Mouse (Mus musculus) lung, embryonic 14.5 days (tissue): Measurements from ENCODE around the gene Foxp1. TPM values are rescaled to one million over a fixed set of nuclear protein-coding genes. Genes with fewer than 3 reads are reported as not detected.

Experiments used
- ATAC-seq: fragments of 200-750 bp; cut with Nextera tagmentation; 2 replicates; pipeline ENCODE4 v1.8.0; 2017; ENCODE audit warnings: mild to moderate bottlenecking, moderate TSS enrichment, moderate library complexity; ENCODE audit not compliant: insufficient read depth
- DNase-seq: peaks from one replicate; pipeline ENCODE4 v3.0.0-alpha.2; 2015
- H3K27ac ChIP-seq: fragments of 300-500 bp; sonication (generic); 2 replicates; pipeline ENCODE4 v1.5.1; 2014; ENCODE audit warnings: low read depth, mild to moderate bottlenecking, moderate library complexity
- H3K27me3 ChIP-seq: fragments of 300-500 bp; sonication (generic); 2 replicates; pipeline ENCODE4 v1.6.1; 2014; ENCODE audit warnings: low read length, control low read depth; ENCODE audit not compliant: insufficient read depth
- H3K36me3 ChIP-seq: fragments of 300-500 bp; sonication (generic); 2 replicates; pipeline ENCODE4 v1.6.1; 2014; ENCODE audit warnings: control low read depth; ENCODE audit not compliant: insufficient read depth
- H3K4me1 ChIP-seq: fragments of 300-500 bp; sonication (generic); 2 replicates; pipeline ENCODE4 v1.6.1; 2014; ENCODE audit warnings: antibody characterized with exemption, control low read depth; ENCODE audit not compliant: insufficient read depth
- H3K4me2 ChIP-seq: fragments of 300-500 bp; sonication (generic); 2 replicates; pipeline ENCODE4 v1.6.1; 2014; ENCODE audit warnings: mild to moderate bottlenecking
- H3K4me3 ChIP-seq: fragments of 300-500 bp; sonication (generic); 2 replicates; pipeline ENCODE4 v1.5.1; 2014; ENCODE audit warnings: low read depth, low read length
- H3K9ac ChIP-seq: fragments of 300-500 bp; sonication (generic); 2 replicates; pipeline ENCODE4 v1.6.1; 2014
- H3K9me3 ChIP-seq: fragments of 300-500 bp; sonication (generic); 2 replicates; pipeline ENCODE4 v1.6.1; 2016; ENCODE audit warnings: low read depth, low read length, control low read depth
- CTCF ChIP-seq: IDR thresholded peaks from 2 replicates; pipeline ENCODE4 v1.5.1; 2016; ENCODE audit warnings: antibody characterized with exemption, low read depth
- WGBS: fragments of 180-500 bp; shearing (Covaris S2); extraction: QIAGEN DNeasy Blood & Tissue Kit; methylation state at CpG from one replicate; pipeline ENCODE4 v1.1.7; 2014; 5-methylcytosine and 5-hydroxymethylcytosine counted together
- polyA plus RNA-seq: library from polyadenylated mRNA; unstranded; fragments of >200 nt; fragmentation: Nextera tagmentation; extraction: Ambion mirVana; gene quantifications from 2 replicates; pipeline ENCODE4 v1.2.1, GENCODE M21; 2014

Gene Foxp1
- polyA plus RNA-seq, 1 experiment from 2014 or later = 111 TPM

DNA sequence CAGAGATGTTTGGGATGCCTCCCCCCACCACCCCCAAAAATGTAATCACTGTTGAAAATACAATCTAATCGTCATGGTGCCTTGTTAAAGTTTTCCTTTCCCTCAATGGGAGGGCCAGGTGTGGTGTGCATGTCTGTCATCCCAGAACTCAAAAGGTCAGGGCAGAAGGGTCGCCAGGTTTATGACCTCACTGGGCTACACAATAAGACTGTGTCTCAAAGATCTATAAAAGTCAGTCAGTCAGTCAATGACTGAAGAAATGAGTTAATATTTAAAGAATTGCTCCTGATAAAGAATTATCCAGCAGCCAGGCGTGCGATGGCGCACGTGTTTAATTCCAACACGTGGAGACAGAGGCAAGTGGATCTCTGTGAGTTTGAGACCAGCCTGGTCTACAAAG lies 377.5 kb downstream of the Foxp1 start:
- WGBS = 75% methylated on average over 7 of the region's 7 CpGs
- DNase-seq = no peak
- Histone ChIP-seq H3K9me3 (no peaks in the 10 kb centered on the region), H3K4me1 (0 out of 2 replicates have a peak, but pooled peaks cover 5% of the 10 kb centered on the region), H3K9ac (no peak overlapping the region), H3K36me3 (no peaks in the 10 kb centered on the region), H3K27me3 (no peaks in the 10 kb centered on the region), H3K27ac (no peak overlapping the region), H3K4me2 (no peak overlapping the region), H3K4me3 (no peak overlapping the region)
- TF ChIP-seq CTCF = no peak
- no peak for ATAC-seq

DNA sequence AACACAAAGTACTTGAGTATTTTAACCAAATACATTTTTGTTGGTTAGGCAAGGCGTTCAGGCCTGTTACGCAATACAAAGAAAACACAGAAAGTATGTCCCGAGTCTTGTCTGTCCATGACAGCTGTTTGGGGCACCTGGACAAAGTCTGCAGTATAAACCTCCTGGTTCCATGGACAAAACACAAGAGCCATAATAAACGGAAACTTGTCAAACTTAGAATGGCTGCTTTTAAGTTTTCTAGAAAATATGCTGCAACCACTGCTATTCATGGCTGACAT lies 378.8 kb downstream of the Foxp1 start:
- TF ChIP-seq CTCF = no peak
- DNase-seq (no peak), ATAC-seq (no peak)
- 0 out of 2 replicates have a peak, but pooled peaks cover 5% of the 10 kb centered on the region for H3K4me1 ChIP-seq
- H3K27ac ChIP-seq = no peak overlapping the region
- H3K36me3 ChIP-seq = no peaks in the 10 kb centered on the region
- no peak overlapping the region for H3K9ac ChIP-seq
- no peak overlapping the region for H3K4me2 ChIP-seq
- H3K27me3 ChIP-seq = no peaks in the 10 kb centered on the region
- no peak overlapping the region for H3K4me3 ChIP-seq
- WGBS = 46% methylated on average over 4 of the region's 4 CpGs
- no peaks in the 10 kb centered on the region for H3K9me3 ChIP-seq

DNA sequence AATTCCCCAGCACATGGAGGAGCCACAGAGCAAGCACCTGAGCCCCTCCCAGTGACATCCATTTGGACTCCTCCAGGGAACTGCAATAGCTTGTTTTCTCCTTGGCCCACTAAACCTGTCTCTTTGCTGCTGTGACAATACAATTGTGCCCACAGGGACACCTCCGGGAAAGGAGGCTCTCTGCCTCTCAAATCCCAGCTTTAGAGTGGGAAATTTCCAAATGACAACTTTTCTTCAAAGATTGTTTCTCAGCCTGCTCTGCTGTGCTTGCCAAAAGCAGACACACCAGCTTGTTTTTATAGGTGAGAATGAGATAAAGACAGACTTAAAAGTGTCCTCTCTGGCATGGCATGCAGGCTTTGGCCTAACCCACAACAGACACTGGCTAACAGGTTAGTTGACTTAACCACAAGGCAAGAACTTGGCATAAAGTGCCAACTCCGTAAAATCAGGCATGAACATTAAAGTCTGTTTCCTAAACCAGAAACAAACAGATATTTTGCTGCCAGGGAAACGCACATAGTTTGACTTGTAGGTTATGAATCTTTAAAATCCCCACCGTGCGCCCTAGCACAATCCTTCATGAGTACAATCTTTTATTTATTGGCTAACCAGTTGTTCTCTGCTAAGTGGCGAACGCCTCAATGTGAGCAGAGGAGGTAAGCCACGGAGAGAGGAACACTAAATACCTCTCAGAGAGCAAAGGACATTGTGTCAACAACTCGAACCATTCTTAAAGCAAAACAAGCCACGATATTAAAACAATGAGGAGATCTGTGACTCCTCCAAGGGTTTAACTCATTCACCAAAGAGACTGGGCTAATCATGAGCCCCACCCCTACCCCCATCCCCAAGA lies 379.4 kb downstream of the Foxp1 start:
- DNase-seq (no peak), ATAC-seq (no peak)
- Histone ChIP-seq H3K27me3 (no peaks in the 10 kb centered on the region), H3K9me3 (no peaks in the 10 kb centered on the region), H3K36me3 (no peaks in the 10 kb centered on the region), H3K4me1 (0 out of 2 replicates have a peak, but pooled peaks cover 5% of the 10 kb centered on the region), H3K9ac (no peak overlapping the region), H3K4me3 (no peak overlapping the region), H3K4me2 (no peak overlapping the region), H3K27ac (peak overlapping the region; percentile 24; the same call in 1 of the 2 replicates)
- WGBS = 58% methylated on average over 10 of the region's 10 CpGs
- TF ChIP-seq CTCF = no peak

DNA sequence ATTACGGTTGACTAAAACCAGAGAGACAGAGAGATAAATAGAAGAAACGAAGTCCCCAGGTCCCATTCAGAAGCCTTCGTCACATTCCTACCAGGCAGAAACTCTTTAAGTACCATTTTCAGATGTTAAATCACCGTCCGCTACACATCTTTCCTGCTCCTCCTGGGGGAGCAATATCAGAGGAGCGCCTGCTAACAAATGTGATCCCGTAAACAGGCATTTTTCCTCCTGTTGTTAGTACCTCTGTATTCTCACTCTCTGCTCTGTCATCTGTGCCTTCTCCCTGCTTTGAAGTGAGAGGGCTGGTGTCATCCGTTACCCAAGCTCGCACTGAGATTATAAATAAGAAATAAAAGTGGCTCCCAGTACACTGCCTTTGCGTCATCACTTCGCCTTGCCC lies 384.5 kb downstream of the Foxp1 start:
- TF ChIP-seq CTCF = no peak
- H3K27ac ChIP-seq = no peak overlapping the region
- no peak for DNase-seq
- no peak for ATAC-seq
- H3K9me3 ChIP-seq = no peaks in the 10 kb centered on the region
- no peaks in the 10 kb centered on the region for H3K27me3 ChIP-seq
- WGBS = 52% methylated on average over 11 of the region's 11 CpGs
- H3K4me2 ChIP-seq = no peak overlapping the region
- no peaks in the 10 kb centered on the region for H3K36me3 ChIP-seq
- H3K9ac ChIP-seq = no peak overlapping the region
- no peak overlapping the region for H3K4me3 ChIP-seq
- H3K4me1 ChIP-seq = peaks cover 10% of the 10 kb centered on the region

DNA sequence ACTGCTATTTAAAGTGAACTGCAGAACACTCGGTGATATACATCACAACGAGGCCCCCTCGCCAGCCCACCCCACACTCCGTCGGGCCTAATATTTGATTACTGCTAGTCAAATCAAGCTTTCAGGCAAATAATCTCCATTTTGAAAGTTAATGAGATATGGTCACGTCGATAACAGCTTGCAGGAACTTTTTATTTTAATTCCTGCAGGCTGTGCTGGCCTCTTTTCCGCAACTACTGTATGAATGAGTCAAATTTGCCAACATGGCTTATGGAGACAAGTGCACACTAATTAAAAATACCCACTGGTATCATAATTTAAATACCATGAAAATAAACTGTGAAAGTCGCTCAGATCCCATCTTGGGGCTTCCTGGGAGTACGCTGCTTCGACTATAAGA lies 385.4 kb downstream of the Foxp1 start:
- no peak overlapping the region for H3K4me3 ChIP-seq
- no peaks in the 10 kb centered on the region for H3K36me3 ChIP-seq
- H3K4me2 ChIP-seq = no peak overlapping the region
- no peak for TF ChIP-seq CTCF
- ATAC-seq (no peak), DNase-seq (no peak)
- no peak overlapping the region for H3K27ac ChIP-seq
- WGBS = 66% methylated on average over 11 of the region's 11 CpGs
- H3K9ac ChIP-seq = no peak overlapping the region
- H3K9me3 ChIP-seq = no peaks in the 10 kb centered on the region
- no peaks in the 10 kb centered on the region for H3K27me3 ChIP-seq
- H3K4me1 ChIP-seq = peaks cover 8% of the 10 kb centered on the region

DNA sequence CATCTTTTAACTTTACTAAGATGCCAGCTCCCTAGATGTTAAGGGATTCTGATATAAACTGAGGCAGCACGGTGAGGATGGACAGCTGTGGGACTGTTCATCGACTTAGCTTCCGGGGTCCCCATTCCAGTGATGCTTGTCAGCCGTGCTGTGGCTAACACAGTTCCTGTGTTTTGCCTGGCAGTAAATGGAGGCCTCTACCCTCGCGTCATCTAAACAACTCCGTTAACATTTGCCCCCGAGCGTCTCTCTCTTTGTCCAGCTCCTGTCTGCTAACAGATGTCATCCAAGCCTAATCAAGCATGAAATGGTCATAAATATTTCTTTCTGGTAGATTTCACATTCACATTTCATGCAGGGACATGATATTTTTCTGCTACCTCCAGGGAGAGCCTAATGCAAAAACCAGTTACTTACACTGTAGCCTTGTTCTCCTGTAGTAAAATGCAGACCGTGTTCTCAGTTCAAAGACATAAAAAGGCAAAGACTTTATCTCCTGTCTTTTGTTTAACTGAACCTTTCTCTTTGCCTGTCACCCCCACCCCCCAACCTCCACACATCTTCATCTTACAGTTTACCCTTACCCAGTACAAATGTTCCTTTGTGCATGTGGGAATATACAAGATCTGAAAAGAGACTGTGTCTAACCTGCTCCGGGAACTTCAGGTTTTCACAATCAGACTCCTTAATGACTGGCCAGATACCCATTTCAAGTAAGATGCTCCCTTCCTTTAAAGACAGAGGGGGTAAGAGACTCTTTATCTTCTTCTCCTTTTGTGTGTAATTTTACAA lies 386.4 kb downstream of the Foxp1 start:
- DNase-seq = peak; percentile 57
- WGBS = 21% methylated on average over 11 of the region's 11 CpGs

DNA sequence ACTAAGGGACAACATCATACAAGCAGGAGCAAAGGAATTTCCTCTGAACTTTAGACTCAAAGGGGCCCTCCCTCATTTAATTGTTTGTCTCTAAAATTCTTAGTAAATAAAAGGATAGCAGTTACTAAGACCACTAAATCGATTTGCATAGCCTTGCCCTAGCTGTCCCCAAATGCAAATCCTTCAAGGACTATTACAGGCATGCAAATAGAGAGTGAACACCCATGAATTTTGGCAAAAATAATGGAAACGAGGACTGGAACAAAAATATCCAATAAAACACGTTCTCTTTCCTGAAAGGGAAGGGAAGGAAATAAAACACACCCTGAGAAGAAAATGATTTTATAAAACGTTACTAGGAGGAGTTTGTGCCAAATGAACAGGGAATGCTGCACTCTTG lies 390.7 kb downstream of the Foxp1 start:
- 68% methylated on average over 4 of the region's 4 CpGs for WGBS
- no peak overlapping the region for H3K4me2 ChIP-seq
- no peak overlapping the region for H3K4me3 ChIP-seq
- ATAC-seq (no peak), DNase-seq (no peak)
- peaks cover 4% of the 10 kb centered on the region for H3K4me1 ChIP-seq
- no peak for TF ChIP-seq CTCF
- no peaks in the 10 kb centered on the region for H3K36me3 ChIP-seq
- no peaks in the 10 kb centered on the region for H3K27me3 ChIP-seq
- H3K9ac ChIP-seq = no peak overlapping the region
- no peak overlapping the region for H3K27ac ChIP-seq
- no peaks in the 10 kb centered on the region for H3K9me3 ChIP-seq

More for the DNA sequence above, 386.4 kb downstream of the Foxp1 start:
- Histone ChIP-seq H3K4me1 (peaks cover 8% of the 10 kb centered on the region), H3K36me3 (no peaks in the 10 kb centered on the region), H3K9me3 (no peaks in the 10 kb centered on the region), H3K4me2 (no peak overlapping the region), H3K9ac (no peak overlapping the region), H3K27ac (peak overlapping the region; percentile 25; the same call in 1 of the 2 replicates), H3K27me3 (no peaks in the 10 kb centered on the region), H3K4me3 (no peak overlapping the region)
- ATAC-seq = peak; percentile 45; the same call in 1 of the 2 replicates
- no peak for TF ChIP-seq CTCF
